Mouse (Mus musculus) forebrain, embryonic 16.5 days (tissue): Measurements from ENCODE around the gene Stk24. TPM values are rescaled to one million over a fixed set of nuclear protein-coding genes. Genes with fewer than 3 reads are reported as not detected.

Experiments used
- ATAC-seq: fragments of 200-750 bp; cut with Nextera tagmentation; 2 replicates; pipeline ENCODE4 v1.8.0; 2017; ENCODE audit warnings: mild to moderate bottlenecking, moderate library complexity
- H3K27ac ChIP-seq: fragments of 300-500 bp; sonication (generic); 2 replicates; pipeline ENCODE4 v1.5.1; 2014; ENCODE audit warnings: low read length, control low read depth
- H3K27me3 ChIP-seq: fragments of 300-500 bp; sonication (generic); replicated peaks from 2 replicates; pipeline ENCODE4 v1.6.1; 2014; ENCODE audit warnings: low read length; ENCODE audit not compliant: control insufficient read depth, insufficient read depth
- H3K36me3 ChIP-seq: fragments of 300-500 bp; sonication (generic); 2 replicates; pipeline ENCODE4 v1.6.1; 2014; ENCODE audit not compliant: control insufficient read depth, insufficient read depth
- H3K4me1 ChIP-seq: fragments of 300-500 bp; sonication (generic); replicated peaks from 2 replicates; pipeline ENCODE4 v1.6.1; 2014; ENCODE audit warnings: low read length; ENCODE audit not compliant: control insufficient read depth, insufficient read depth
- H3K4me2 ChIP-seq: fragments of 300-500 bp; sonication (generic); 2 replicates; pipeline ENCODE4 v1.6.1; 2014; ENCODE audit warnings: mild to moderate bottlenecking, low read length, control low read depth
- H3K4me3 ChIP-seq: fragments of 300-500 bp; sonication (generic); replicated peaks from 2 replicates; pipeline ENCODE4 v1.5.1; 2014; ENCODE audit warnings: mild to moderate bottlenecking, low read length, control low read depth
- H3K9ac ChIP-seq: fragments of 300-500 bp; sonication (generic); replicated peaks from 2 replicates; pipeline ENCODE4 v1.6.1; 2014; ENCODE audit warnings: low read depth, low read length, control low read depth
- H3K9me3 ChIP-seq: fragments of 300-500 bp; sonication (generic); 2 replicates; pipeline ENCODE4 v1.6.1; 2016; ENCODE audit warnings: low read length; ENCODE audit not compliant: control insufficient read depth
- whole genome bisulfite sequencing: fragments of 180-500 bp; shearing (Covaris S2); extraction: QIAGEN DNeasy Blood & Tissue Kit; methylation state at CpG from one replicate; pipeline ENCODE4 v1.1.7; 2014; 5-methylcytosine and 5-hydroxymethylcytosine counted together
- polyA plus RNA-seq: library from polyadenylated mRNA; unstranded; fragments of >200 nt; fragmentation: Nextera tagmentation; extraction: Ambion mirVana; gene quantifications from 2 replicates; pipeline ENCODE4 v1.2.1, GENCODE M21; 2015

Stk24 gene
- polyA plus RNA-seq, 1 experiment from 2014 or later, result 20.5 TPM

DNA sequence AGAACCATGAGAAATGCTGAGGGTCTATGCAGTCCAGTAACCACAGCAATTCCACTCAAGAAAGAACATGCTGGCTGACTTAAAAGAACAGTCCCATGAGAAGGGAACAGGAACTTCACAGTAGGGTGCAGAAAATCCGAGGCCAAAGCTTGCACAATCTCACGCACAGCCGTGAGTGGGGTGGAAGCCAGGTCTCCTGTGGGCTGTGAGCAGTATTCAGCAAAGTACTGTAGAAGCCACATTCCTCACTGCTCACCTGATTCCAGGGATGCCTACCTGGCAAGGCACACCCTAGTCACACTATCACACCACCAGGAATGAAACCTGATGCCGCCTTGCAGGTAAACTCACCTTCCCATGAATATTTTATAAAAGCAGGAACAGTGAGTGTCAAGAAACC, 33.2 kb downstream of the Stk24 start:
- WGBS, result 67% methylated on average over 4 of the region's 4 CpGs

DNA sequence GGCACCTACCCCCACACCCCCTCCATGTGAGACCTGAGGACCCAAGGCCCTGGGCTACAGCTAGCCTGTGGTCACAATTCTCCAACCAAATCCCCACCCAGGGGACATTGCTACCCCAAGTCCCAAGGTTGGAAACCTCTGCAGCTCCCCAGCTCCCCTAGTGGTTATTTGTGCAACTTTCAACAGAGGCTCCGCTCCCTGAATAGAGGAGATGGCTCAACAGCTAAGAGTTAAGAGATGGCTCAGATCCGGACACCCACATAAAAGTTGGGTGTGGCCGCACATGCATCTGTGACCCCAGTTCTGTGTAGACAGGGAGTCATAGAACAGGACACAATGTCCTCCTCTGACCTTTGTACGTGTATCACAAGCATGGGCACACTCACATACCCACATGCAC, 33.8 kb downstream of the Stk24 start:
- no peak for ATAC-seq
- 82% methylated on average over 4 of the region's 4 CpGs for WGBS

More for the DNA sequence above, 33.2 kb downstream of the Stk24 start:
- no peak overlapping the region for H3K4me2 ChIP-seq
- no peak overlapping the region for H3K4me3 ChIP-seq
- H3K9ac ChIP-seq, result no peak overlapping the region
- H3K27me3 ChIP-seq, result no peaks in the 10 kb centered on the region
- peaks cover 12% of the 10 kb centered on the region for H3K4me1 ChIP-seq
- ATAC-seq, result no peak
- H3K27ac ChIP-seq, result no peak overlapping the region
- H3K36me3 ChIP-seq, result no peaks in the 10 kb centered on the region
- H3K9me3 ChIP-seq, result no peaks in the 10 kb centered on the region

DNA sequence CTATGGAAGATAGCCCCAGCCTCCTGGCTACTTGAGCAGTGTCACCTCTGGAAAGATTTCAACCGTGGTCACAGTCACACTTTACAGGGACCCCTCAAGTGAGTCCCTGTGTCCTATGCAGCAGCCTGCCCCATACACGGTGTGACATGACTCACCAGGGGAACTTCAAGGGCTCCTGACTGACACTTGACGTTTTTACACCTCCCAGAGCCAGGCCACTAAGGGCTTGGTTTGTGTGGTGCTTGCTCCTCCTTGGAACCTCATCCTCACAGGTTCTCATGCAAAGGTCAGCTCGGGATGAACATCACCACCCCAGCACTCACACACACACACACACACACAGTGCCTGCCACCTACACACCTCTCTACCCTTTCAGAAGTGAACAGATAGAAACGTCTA, 34.9 kb downstream of the Stk24 start:
- Histone ChIP-seq H3K27ac (no peak overlapping the region), H3K4me3 (no peak overlapping the region), H3K9me3 (no peaks in the 10 kb centered on the region), H3K27me3 (no peaks in the 10 kb centered on the region), H3K36me3 (no peaks in the 10 kb centered on the region), H3K4me2 (no peak overlapping the region), H3K4me1 (peaks cover 14% of the 10 kb centered on the region), H3K9ac (no peak overlapping the region)
- WGBS, result 74% methylated on average over 5 of the region's 5 CpGs
- no peak for ATAC-seq

More for the DNA sequence above, 33.8 kb downstream of the Stk24 start:
- no peaks in the 10 kb centered on the region for H3K27me3 ChIP-seq
- no peak overlapping the region for H3K4me3 ChIP-seq
- no peaks in the 10 kb centered on the region for H3K9me3 ChIP-seq
- no peak overlapping the region for H3K4me2 ChIP-seq
- H3K36me3 ChIP-seq, result no peaks in the 10 kb centered on the region
- H3K4me1 ChIP-seq, result peaks cover 12% of the 10 kb centered on the region
- H3K27ac ChIP-seq, result no peak overlapping the region
- H3K9ac ChIP-seq, result no peak overlapping the region

DNA sequence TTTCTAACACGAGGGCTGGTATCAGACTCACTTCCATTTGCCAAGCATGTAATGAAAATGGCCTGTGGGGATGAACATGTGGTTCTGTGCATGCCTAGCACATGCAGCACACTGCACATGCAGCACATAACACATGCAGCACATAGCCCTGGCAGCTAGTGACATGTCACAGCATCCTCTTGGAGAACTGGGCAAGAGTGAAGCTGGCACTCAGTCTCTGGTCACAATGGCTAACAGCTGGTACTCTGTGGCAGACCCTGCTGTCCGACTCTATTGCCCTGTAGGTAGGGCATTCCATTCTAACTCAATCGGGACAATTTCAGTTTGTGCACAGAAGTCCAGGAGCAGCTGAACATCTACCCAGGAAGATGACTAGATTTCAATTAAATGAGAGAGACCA, 36.9 kb downstream of the Stk24 start:
- no peak overlapping the region for H3K4me3 ChIP-seq

DNA sequence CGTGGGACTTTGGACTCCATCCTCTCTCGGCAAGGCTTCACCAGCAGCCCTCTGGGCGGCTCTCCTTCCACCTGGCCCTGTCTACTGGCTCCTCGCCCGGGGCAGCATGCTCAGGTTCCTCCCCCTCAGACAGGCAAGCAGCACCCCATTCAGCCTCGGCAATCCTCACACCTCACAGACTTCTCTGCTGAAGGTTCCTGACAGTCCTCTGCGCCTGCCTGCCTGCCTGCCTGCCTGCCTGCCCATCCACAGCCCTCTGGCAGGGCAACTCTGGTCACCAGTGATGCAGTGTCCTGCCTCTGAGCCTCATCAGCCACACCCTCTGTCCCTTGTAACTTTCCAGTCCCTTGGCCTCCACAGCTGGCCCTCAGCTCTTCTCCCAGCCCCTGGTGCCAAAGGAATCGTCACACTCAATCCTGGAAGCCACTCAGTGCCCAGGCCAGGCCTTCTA, 39.8 kb downstream of the Stk24 start:
- no peaks in the 10 kb centered on the region for H3K27me3 ChIP-seq
- no peak for ATAC-seq
- no peak overlapping the region for H3K4me2 ChIP-seq
- no peaks in the 10 kb centered on the region for H3K9me3 ChIP-seq
- H3K4me1 ChIP-seq, result 0 out of 2 replicates have a peak, but pooled peaks cover 6% of the 10 kb centered on the region
- no peak overlapping the region for H3K9ac ChIP-seq
- 69% methylated on average over 8 of the region's 8 CpGs for WGBS
- no peak overlapping the region for H3K4me3 ChIP-seq
- H3K27ac ChIP-seq, result no peak overlapping the region
- H3K36me3 ChIP-seq, result no peaks in the 10 kb centered on the region

More for the DNA sequence above, 36.9 kb downstream of the Stk24 start:
- no peaks in the 10 kb centered on the region for H3K36me3 ChIP-seq
- H3K4me1 ChIP-seq, result 0 out of 2 replicates have a peak, but pooled peaks cover 6% of the 10 kb centered on the region
- 84% methylated on average over 3 of the region's 3 CpGs for WGBS
- no peak overlapping the region for H3K9ac ChIP-seq
- H3K27me3 ChIP-seq, result no peaks in the 10 kb centered on the region
- no peaks in the 10 kb centered on the region for H3K9me3 ChIP-seq
- no peak overlapping the region for H3K27ac ChIP-seq
- no peak overlapping the region for H3K4me2 ChIP-seq
- no peak for ATAC-seq

DNA sequence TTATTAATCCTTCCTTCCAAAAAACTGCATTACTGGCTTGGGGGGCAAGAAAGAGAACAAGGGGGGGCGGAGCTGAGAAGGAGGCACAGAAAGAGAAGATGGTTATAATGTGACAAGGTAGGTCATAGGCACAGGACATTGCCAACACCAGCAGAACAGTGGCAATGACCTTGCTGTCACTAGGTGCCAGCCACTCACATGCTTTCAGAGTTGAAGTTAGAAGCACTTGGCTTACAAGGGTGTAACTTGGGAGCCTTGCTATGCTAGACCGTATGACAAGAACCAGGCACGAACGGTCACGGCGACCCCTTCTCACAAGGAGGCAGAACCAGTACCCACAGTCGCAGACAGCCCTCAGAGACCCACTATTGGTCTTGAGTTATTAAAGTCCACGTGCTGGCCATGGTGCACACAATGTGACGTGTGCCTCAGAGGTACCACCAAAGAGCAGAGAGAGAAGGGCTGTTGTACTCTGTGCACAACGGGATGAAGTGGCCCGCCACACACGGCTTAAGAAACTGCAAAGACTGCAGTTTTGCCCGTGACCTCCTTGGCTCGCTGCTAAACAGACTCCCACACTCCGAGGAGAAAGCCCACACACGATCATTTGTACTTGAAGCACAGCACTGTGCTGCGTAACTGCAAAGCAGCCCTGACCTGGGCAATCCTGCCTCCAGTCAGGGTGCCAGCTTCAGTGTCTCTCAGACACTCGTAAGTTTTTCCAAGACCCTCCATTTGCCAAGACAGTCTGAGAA, 40.8 kb downstream of the Stk24 start:
- Histone ChIP-seq H3K4me3 (no peak overlapping the region), H3K36me3 (no peaks in the 10 kb centered on the region), H3K9me3 (no peaks in the 10 kb centered on the region), H3K4me2 (no peak overlapping the region), H3K4me1 (0 out of 2 replicates have a peak, but pooled peaks cover 6% of the 10 kb centered on the region), H3K9ac (no peak overlapping the region), H3K27me3 (no peaks in the 10 kb centered on the region), H3K27ac (no peak overlapping the region)
- ATAC-seq, result peak; percentile 32; the same call in 1 of the 2 replicates
- WGBS, result 72% methylated on average over 18 of the region's 18 CpGs

DNA sequence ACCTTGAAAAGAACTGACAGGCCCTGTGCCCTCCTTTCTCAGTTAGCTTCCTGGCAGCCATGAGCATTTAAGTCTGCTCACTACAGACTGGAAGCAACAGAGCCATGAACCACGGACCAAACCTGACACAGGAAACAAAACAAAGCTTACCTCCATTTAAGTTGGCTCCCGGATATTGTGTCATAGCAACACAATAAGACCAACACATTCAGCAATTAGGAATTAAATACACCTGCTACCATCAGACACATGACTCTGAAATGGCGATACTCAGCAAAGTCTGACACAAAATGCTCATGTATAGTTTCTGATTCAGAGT, 49.8 kb downstream of the Stk24 start:
- Histone ChIP-seq H3K4me1 (no peaks in the 10 kb centered on the region), H3K4me2 (no peak overlapping the region), H3K9ac (no peak overlapping the region), H3K4me3 (no peak overlapping the region), H3K9me3 (no peaks in the 10 kb centered on the region), H3K27me3 (no peaks in the 10 kb centered on the region), H3K27ac (no peak overlapping the region), H3K36me3 (no peaks in the 10 kb centered on the region)
- ATAC-seq, result no peak
- WGBS, result 69% methylated on average over 3 of the region's 3 CpGs

DNA sequence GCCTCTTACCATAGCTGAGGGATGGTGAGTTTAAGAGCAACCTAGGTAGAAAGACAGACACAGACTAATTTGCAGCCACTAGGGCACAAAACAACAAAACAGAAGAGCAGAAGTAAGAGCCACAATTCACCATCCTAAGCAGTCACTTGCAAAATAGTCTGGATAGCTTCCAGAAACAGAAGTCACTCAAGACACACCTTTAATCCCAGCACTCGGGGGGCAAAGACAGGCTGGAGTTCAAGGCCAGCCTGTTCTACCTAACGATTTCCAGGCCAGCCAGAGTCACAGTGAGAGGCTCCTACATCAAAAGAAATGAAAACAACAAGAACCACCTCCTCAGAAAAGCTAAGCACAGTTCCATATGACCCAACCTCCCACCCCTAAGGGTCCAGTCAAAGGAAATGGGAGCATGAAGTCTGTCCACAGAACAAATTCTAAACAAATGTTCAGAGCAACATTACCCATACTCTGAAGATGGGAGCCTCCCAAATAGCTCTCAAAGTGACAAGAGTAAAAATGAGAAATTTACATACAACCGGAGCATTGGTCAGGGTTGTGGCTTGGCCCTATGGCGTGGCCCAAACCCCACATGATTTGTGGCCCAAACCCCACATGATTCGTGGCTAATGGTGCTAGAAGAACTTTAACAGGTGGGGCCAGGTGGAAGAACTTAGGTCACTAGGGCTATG, 50.3 kb downstream of the Stk24 start:
- no peaks in the 10 kb centered on the region for H3K9me3 ChIP-seq
- H3K36me3 ChIP-seq, result no peaks in the 10 kb centered on the region
- no peaks in the 10 kb centered on the region for H3K27me3 ChIP-seq
- 74% methylated on average over 5 of the region's 5 CpGs for WGBS
- H3K27ac ChIP-seq, result no peak overlapping the region
- no peak overlapping the region for H3K4me3 ChIP-seq
- H3K4me2 ChIP-seq, result no peak overlapping the region
- H3K9ac ChIP-seq, result no peak overlapping the region
- no peaks in the 10 kb centered on the region for H3K4me1 ChIP-seq
- ATAC-seq, result no peak

DNA sequence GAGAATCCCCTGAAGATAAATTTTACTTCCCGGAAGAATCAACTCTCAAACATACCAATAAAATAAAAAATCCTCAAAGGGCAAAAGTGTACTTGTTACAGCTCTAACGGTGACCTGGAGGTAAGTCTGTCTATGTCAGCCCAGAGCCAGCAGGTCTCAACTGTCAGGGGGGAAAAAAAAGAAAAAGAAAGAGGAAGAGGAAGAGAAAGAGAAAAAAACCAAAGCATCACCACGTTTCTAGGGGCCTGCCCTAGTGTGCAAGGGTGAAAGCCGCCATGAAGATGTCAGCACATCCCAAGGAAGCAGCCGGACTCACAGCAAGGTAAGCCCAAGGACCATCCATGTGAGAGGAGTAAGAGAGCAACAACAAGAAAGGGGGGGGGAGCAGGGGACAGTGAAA, 50.9 kb downstream of the Stk24 start:
- no peak overlapping the region for H3K27ac ChIP-seq
- ATAC-seq, result no peak
- no peak overlapping the region for H3K9ac ChIP-seq
- H3K4me3 ChIP-seq, result no peak overlapping the region
- H3K36me3 ChIP-seq, result no peaks in the 10 kb centered on the region
- no peaks in the 10 kb centered on the region for H3K4me1 ChIP-seq
- H3K4me2 ChIP-seq, result no peak overlapping the region
- H3K9me3 ChIP-seq, result no peaks in the 10 kb centered on the region
- 86% methylated on average over 5 of the region's 5 CpGs for WGBS
- no peaks in the 10 kb centered on the region for H3K27me3 ChIP-seq
